Mouse (Mus musculus): ENCODE measurements at regions not wholly inside any gene's neighbourhood (a gene's known extent, or its start where the extent isn't known, plus 50 kb on each side); places are given as distances from the start of the nearest gene placed in this dataset.

DNA sequence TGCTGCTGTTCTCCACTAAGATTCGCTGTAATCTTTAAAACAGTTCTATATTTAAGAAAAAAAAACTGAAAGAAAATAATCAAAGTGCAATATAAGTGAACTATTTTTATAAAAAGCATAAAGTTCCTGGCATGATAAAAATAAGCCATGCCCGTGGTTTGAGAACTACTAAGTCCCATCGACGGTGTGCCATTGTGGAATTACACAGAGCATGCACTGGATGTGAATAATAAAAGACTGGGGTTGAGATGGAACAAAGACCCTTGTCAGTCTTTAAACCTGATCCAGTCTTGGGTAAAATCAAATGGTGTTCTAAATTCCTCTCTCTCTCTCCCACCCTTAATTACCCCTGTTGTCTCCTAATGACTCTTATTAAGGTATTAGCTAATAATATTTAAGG lies 137.7 kb upstream of the Gpc5 start:
- no peaks in the 10 kb centered on the region for H3K27me3 ChIP-seq (ENCODE audit: control insufficient read depth, insufficient read depth, low read length, poor library complexity, severe bottlenecking)
- DNase-seq (ENCODE audit: low read depth, low spot score): no peak
- no peaks in the 10 kb centered on the region for H3K36me3 ChIP-seq (ENCODE audit: control insufficient read depth, insufficient read depth, low read length, poor library complexity, severe bottlenecking)

DNA sequence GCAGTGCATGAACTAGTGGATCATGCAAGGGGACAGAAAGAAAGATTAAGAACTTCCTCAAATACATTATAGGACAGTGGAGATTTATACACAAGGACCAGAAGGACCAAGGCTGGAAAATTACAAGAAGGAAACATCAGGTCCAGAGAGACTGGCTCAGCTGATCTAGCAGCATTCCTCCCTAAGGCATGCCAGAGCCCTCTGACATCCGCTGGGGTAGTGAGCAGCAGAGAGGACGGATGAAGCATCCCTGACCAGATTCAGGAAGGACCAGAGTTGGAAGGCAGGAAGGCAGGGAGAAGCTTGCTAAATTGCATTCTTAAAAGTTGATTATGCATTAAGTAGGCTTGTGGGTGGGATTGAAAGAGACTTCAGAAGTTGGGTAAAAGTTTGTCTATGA lies 136.4 kb upstream of the Gpc5 start:
- no peak for DNase-seq (ENCODE audit: low read depth, low spot score)
- H3K27me3 ChIP-seq (ENCODE audit: control insufficient read depth, insufficient read depth, low read length, poor library complexity, severe bottlenecking): no peaks in the 10 kb centered on the region

DNA sequence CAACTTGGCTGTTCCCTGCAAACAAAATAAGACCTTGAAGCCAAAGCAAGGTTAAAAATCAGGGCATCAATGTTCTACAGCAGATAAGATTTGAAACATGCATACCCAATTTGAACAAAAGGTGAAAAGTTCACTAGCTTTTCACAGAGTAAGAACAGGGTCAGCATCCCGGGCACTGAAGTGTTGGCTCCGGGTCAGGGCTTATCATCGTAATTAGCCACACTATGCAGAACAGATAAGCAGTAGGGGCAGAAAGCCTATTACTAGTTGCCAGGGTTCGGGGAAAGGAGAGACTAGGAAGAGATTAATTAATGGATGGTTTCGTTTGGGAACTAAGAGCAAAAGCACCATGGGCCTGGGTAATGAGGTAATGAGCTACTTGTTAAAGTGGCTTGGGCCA lies 131.7 kb upstream of the Gpc5 start:
- no peak for DNase-seq (ENCODE audit: low read depth, low spot score)
- H3K36me3 ChIP-seq (ENCODE audit: control insufficient read depth, insufficient read depth, low read length, poor library complexity, severe bottlenecking): no peaks in the 10 kb centered on the region
- H3K27me3 ChIP-seq (ENCODE audit: control insufficient read depth, insufficient read depth, low read length, poor library complexity, severe bottlenecking): no peaks in the 10 kb centered on the region

More for the DNA sequence above, 136.4 kb upstream of the Gpc5 start:
- H3K36me3 ChIP-seq (ENCODE audit: control insufficient read depth, insufficient read depth, low read length, poor library complexity, severe bottlenecking): no peaks in the 10 kb centered on the region

GRCm38 (mm10) chr14:114965941-114966340 lies 126.1 kb upstream of the Gpc5 start:
- DNase-seq (ENCODE audit: low read depth, low spot score): no peak
- H3K36me3 ChIP-seq (ENCODE audit: control insufficient read depth, insufficient read depth, low read length, poor library complexity, severe bottlenecking): no peaks in the 10 kb centered on the region
- H3K27me3 ChIP-seq (ENCODE audit: control insufficient read depth, insufficient read depth, low read length, poor library complexity, severe bottlenecking): no peaks in the 10 kb centered on the region

GRCm38 (mm10) chr14:114969020-114969419 lies 123.0 kb upstream of the Gpc5 start:
- no peak for DNase-seq (ENCODE audit: low read depth, low spot score)
- H3K27me3 ChIP-seq (ENCODE audit: control insufficient read depth, insufficient read depth, low read length, poor library complexity, severe bottlenecking): no peaks in the 10 kb centered on the region
- no peaks in the 10 kb centered on the region for H3K36me3 ChIP-seq (ENCODE audit: control insufficient read depth, insufficient read depth, low read length, poor library complexity, severe bottlenecking)

GRCm38 (mm10) chr14:114981120-114981519 lies 110.9 kb upstream of the Gpc5 start:
- Histone ChIP-seq H3K36me3 (ENCODE audit: control insufficient read depth, insufficient read depth, low read length, poor library complexity, severe bottlenecking) (no peaks in the 10 kb centered on the region), H3K27me3 (ENCODE audit: control insufficient read depth, insufficient read depth, low read length, poor library complexity, severe bottlenecking) (no peaks in the 10 kb centered on the region)
- peak; percentile 5 for DNase-seq (ENCODE audit: low read depth, low spot score)

GRCm38 (mm10) chr14:115003223-115003622 lies 88.8 kb upstream of the Gpc5 start:
- no peaks in the 10 kb centered on the region for H3K27me3 ChIP-seq (ENCODE audit: control insufficient read depth, insufficient read depth, low read length, poor library complexity, severe bottlenecking)
- no peaks in the 10 kb centered on the region for H3K36me3 ChIP-seq (ENCODE audit: control insufficient read depth, insufficient read depth, low read length, poor library complexity, severe bottlenecking)
- no peak for DNase-seq (ENCODE audit: low read depth, low spot score)

- DNase-seq (ENCODE audit: low read depth, low spot score): no peak
- Histone ChIP-seq H3K27me3 (ENCODE audit: control insufficient read depth, insufficient read depth, low read length, poor library complexity, severe bottlenecking) (no peaks in the 10 kb centered on the region), H3K36me3 (ENCODE audit: control insufficient read depth, insufficient read depth, low read length, poor library complexity, severe bottlenecking) (no peaks in the 10 kb centered on the region)
These were observed 87.1 kb upstream of the Gpc5 start for GRCm38 (mm10) chr14:115004733-115005405.

DNA sequence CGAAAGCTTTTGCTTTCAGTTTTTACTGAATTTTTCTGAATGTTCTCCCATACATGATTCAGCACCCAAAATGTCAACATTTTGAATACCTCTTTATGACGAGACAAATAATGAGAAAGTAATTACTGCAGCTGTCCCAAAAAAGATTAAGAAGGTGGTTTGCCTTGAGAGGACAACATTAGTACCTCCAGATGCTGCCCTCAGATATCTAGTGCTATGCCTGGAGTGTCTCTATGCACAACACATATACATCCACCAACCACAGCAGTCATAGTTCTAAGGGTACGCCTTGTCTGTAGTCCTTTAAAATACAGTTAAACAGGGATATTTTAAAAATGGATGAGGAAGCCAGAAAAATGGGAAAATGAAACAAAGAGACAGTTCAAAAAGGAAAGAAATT lies 81.1 kb upstream of the Gpc5 start:
- H3K36me3 ChIP-seq (ENCODE audit: control insufficient read depth, insufficient read depth, low read length, poor library complexity, severe bottlenecking): no peaks in the 10 kb centered on the region
- DNase-seq (ENCODE audit: low read depth, low spot score): no peak
- no peaks in the 10 kb centered on the region for H3K27me3 ChIP-seq (ENCODE audit: control insufficient read depth, insufficient read depth, low read length, poor library complexity, severe bottlenecking)

GRCm38 (mm10) chr14:115015299-115015698 lies 76.7 kb upstream of the Gpc5 start:
- DNase-seq (ENCODE audit: low read depth, low spot score): no peak
- Histone ChIP-seq H3K27me3 (ENCODE audit: control insufficient read depth, insufficient read depth, low read length, poor library complexity, severe bottlenecking) (no peaks in the 10 kb centered on the region), H3K36me3 (ENCODE audit: control insufficient read depth, insufficient read depth, low read length, poor library complexity, severe bottlenecking) (no peaks in the 10 kb centered on the region)

- DNase-seq (ENCODE audit: low read depth, low spot score): peak; percentile 64
- no peaks in the 10 kb centered on the region for H3K27me3 ChIP-seq (ENCODE audit: control insufficient read depth, insufficient read depth, low read length, poor library complexity, severe bottlenecking)
- H3K36me3 ChIP-seq (ENCODE audit: control insufficient read depth, insufficient read depth, low read length, poor library complexity, severe bottlenecking): no peaks in the 10 kb centered on the region
These were observed 74.4 kb upstream of the Gpc5 start for GRCm38 (mm10) chr14:115017410-115018153.

- no peaks in the 10 kb centered on the region for H3K36me3 ChIP-seq (ENCODE audit: control insufficient read depth, insufficient read depth, low read length, poor library complexity, severe bottlenecking)
- DNase-seq (ENCODE audit: low read depth, low spot score): no peak
- no peaks in the 10 kb centered on the region; the same call in 1 of the 2 replicates for H3K27me3 ChIP-seq (ENCODE audit: control insufficient read depth, insufficient read depth, low read length, poor library complexity, severe bottlenecking)
These were observed 64.0 kb upstream of the Gpc5 start for GRCm38 (mm10) chr14:115028011-115028410.

DNA sequence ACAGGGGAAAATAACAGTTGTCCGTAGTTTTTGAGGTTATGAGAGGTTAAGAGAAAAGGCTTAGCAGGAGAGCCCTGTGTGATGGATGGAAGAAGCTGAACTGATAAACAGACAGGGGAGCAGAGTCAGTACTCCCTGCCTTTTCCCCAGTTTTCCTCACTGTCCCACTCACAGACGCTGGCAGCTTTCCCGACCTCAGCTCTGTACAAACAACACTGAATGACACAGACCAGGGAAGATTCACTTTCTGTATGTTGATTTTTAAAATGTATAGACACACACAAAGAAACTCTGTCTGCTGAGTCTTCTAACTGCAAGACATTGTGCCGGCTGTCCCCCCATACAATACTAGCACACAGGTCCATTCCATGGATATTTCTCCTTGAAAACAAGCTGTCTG lies 60.3 kb upstream of the Gpc5 start:
- Histone ChIP-seq H3K36me3 (ENCODE audit: control insufficient read depth, insufficient read depth, low read length, poor library complexity, severe bottlenecking) (no peaks in the 10 kb centered on the region), H3K27me3 (ENCODE audit: control insufficient read depth, insufficient read depth, low read length, poor library complexity, severe bottlenecking) (no peaks in the 10 kb centered on the region; the same call in 1 of the 2 replicates)
- DNase-seq (ENCODE audit: low read depth, low spot score): no peak

DNA sequence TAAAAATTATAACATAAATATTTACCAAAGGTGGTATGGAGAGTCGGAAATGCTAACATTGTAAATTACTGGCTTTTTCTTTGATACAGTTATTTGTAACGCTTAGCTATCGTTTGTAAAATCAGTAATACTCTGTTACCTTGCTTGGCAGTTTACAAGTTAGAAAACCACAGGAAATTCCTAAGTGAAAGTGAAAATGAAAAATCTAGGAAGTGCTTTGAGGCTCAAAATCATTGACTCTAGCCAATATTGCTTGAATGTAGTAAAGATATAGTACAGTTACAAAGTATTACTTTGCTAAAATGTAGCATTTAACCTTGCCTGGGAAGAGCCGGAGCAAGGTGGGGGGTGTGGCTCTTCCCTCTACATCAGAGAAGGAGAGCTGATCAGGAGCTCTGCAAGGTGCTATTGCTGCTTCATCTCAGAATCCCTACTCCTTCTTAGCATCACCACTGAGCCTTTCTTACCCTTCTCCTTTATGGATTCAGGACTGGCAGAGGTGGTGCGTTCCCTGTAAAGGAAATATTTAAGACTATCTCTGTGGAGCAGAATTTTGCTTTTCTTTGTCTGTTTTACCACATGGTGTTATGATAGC lies 58.5 kb upstream of the Gpc5 start:
- Histone ChIP-seq H3K36me3 (ENCODE audit: control insufficient read depth, insufficient read depth, low read length, poor library complexity, severe bottlenecking) (no peaks in the 10 kb centered on the region), H3K27me3 (ENCODE audit: control insufficient read depth, insufficient read depth, low read length, poor library complexity, severe bottlenecking) (no peaks in the 10 kb centered on the region)
- DNase-seq (ENCODE audit: low read depth, low spot score): no peak

GRCm38 (mm10) chr14:115034718-115035437 lies 57.1 kb upstream of the Gpc5 start:
- Histone ChIP-seq H3K36me3 (ENCODE audit: control insufficient read depth, insufficient read depth, low read length, poor library complexity, severe bottlenecking) (no peaks in the 10 kb centered on the region), H3K27me3 (ENCODE audit: control insufficient read depth, insufficient read depth, low read length, poor library complexity, severe bottlenecking) (no peaks in the 10 kb centered on the region)
- no peak for DNase-seq (ENCODE audit: low read depth, low spot score)

Data from splenic B cell, adult 2 months (primary cell).